ENCODE assay signal across 19 mouse cellular contexts in genomic region chr13:63540584-63540983, GRCm38 (mm10). TPM values are rescaled to one million over a fixed set of nuclear protein-coding genes. Genes with fewer than 3 reads are reported as not detected.
A peak's percentile ranks its signal among the peaks of the same experiment; 100 is the strongest.
DNase-seq lines count a peak whose midpoint lies in the region; TF ChIP-seq lines count a peak whose summit lies in the region.
"Had no signal": no experiment of that assay in that cellular context is flagged by ENCODE, and none has a peak within 500 bp of the region (broad histone marks: within the 10 kb centered on the region; RNA-seq: fewer than 3 reads in every experiment).

No protein-coding gene starts in this region.

- TF ChIP-seq CTCF in cerebellum, adult 2 months (IDR thresholded peaks at IDR 0.05; ENCODE audit: borderline replicate concordance, insufficient read depth, low read depth, low read length): no peak

- 35% methylated on average over 12 of the region's 12 CpGs for WGBS in cerebellum, adult 2 months
- 89% methylated on average over 12 of the region's 12 CpGs for WGBS in embryonic facial prominence, embryonic 10.5 days

- H3K27me3 ChIP-seq in cerebellum, adult 2 months (ENCODE audit: control insufficient read depth, insufficient read depth, low read length): no peaks in the 10 kb centered on the region
- no peaks in the 10 kb centered on the region for H3K27me3 ChIP-seq in embryonic facial prominence, embryonic 10.5 days (replicated peaks; ENCODE audit: low read depth, poor library complexity, severe bottlenecking)
- H3K27me3 ChIP-seq: CH12.LX; embryonic facial prominence, embryonic 13.5 days; heart, embryonic 15.5 days; hindbrain, embryonic 15.5 days had no signal

- DNase-seq in cerebellum, adult 2 months: peak; percentile 58 to 59
- no peak for DNase-seq in cerebellum, adult 8-10 months
- peak; percentile 29 for DNase-seq in left cerebral cortex, postnatal 4 days
- no peak for DNase-seq in left cerebral cortex, postnatal 10 days (ENCODE audit: extremely low spot score in 1 of 2, low spot score in 2 of 2)
- peak; percentile 49 for DNase-seq in cerebellum, adult 9-11 months
- no peak for DNase-seq in embryonic facial prominence, embryonic 10.5 days (ENCODE audit: low spot score)
- no peak for DNase-seq in spleen, postnatal 4 days (ENCODE audit: low spot score in 2 of 2)
- DNase-seq: adrenal gland, postnatal 14 days; forebrain, postnatal 0 days; gastrocnemius, postnatal 14 days; heart, adult 2 months; heart, postnatal 14 days; kidney, adult 2 months had no signal

- no peak for TF ChIP-seq POLR2A in cerebellum, adult 2 months (IDR thresholded peaks at IDR 0.05; ENCODE audit: borderline replicate concordance, insufficient read depth, low read length)

- peaks cover 100% of the 10 kb centered on the region for H3K36me3 ChIP-seq in embryonic facial prominence, embryonic 10.5 days (replicated peaks)

- no peaks in the 10 kb centered on the region for H3K9me3 ChIP-seq in embryonic facial prominence, embryonic 10.5 days
- H3K9me3 ChIP-seq: embryonic facial prominence, embryonic 13.5 days; forebrain, embryonic 13.5 days; G1E; heart, embryonic 15.5 days; hindbrain, embryonic 15.5 days had no signal

- no peak overlapping the region for H3K4me3 ChIP-seq in cerebellum, adult 2 months (replicated peaks; ENCODE audit: insufficient read depth, low read depth, low read length)
- no peak overlapping the region for H3K4me3 ChIP-seq in embryonic facial prominence, embryonic 10.5 days
- H3K4me3 ChIP-seq: embryonic facial prominence, embryonic 13.5 days; forebrain, embryonic 13.5 days; heart, adult 2 months; heart, embryonic 15.5 days; hindbrain, embryonic 15.5 days had no signal

- no peak overlapping the region for H3K27ac ChIP-seq in cerebellum, adult 2 months (ENCODE audit: insufficient read depth, low read length)
- no peak overlapping the region for H3K27ac ChIP-seq in embryonic facial prominence, embryonic 10.5 days (replicated peaks)
- H3K27ac ChIP-seq: embryonic facial prominence, embryonic 13.5 days; forebrain, embryonic 13.5 days; heart, adult 2 months; heart, embryonic 15.5 days; hindbrain, embryonic 15.5 days had no signal

- intact Hi-C loops in left cerebral cortex, postnatal 4 days (cut with DNase I): no loop called here
- intact Hi-C loops in left cerebral cortex, postnatal 10 days (cut with DNase I): no loop called here

- peaks cover 13% of the 10 kb centered on the region for H3K4me1 ChIP-seq in cerebellum, adult 2 months (ENCODE audit: control insufficient read depth, insufficient read depth, low read length)
- peaks cover 44% of the 10 kb centered on the region for H3K4me1 ChIP-seq in embryonic facial prominence, embryonic 10.5 days
- H3K4me1 ChIP-seq: heart, embryonic 15.5 days had no signal

RNA-seq across cellular contexts. Expression of gene Ptch1, which starts 32.8 kb away (rescaled TPM):
- polyA plus RNA-seq in cerebellum, adult 2 months (2012; rRNA removed): 63.6 and 63.7 TPM in 2 replicates
- total RNA-seq in left cerebral cortex, postnatal 4 days (2021): 10 to 100 TPM; 37.5 to 40.9 TPM
- 10 to 100 TPM; 37.4 to 40.6 TPM for total RNA-seq in left cerebral cortex, postnatal 10 days (2021)
- 33.0 and 33.5 TPM in 2 replicates for polyA plus RNA-seq in embryonic facial prominence, embryonic 10.5 days (2016; fragmentation: Nextera tagmentation; extraction: Ambion mirVana)

RNA-seq across cellular contexts. Expression of gene Fancc, which starts 43.5 kb away (rescaled TPM):
- polyA plus RNA-seq in cerebellum, adult 2 months (2012; rRNA removed): 18.4 and 18.6 TPM in 2 replicates
- total RNA-seq in left cerebral cortex, postnatal 4 days (2021): 10 to 100 TPM; 10.8 to 11.3 TPM
- 10 to 100 TPM in 1 of 2 experiments, 1 to 10 TPM in 1; 7.9 to 10.3 TPM for total RNA-seq in left cerebral cortex, postnatal 10 days (2021)
- polyA plus RNA-seq in embryonic facial prominence, embryonic 10.5 days (2016; fragmentation: Nextera tagmentation; extraction: Ambion mirVana): 22.9 and 25.3 TPM in 2 replicates

Comparison
In these comparisons a context has a peak if more than half of its experiments do, and no peak if none do; other contexts are left out.
1. DNase-seq: peak in cerebellum, adult 2 months (2 of 2), left cerebral cortex, postnatal 4 days (single experiment) and cerebellum, adult 9-11 months (single experiment); none in cerebellum, adult 8-10 months (single experiment), left cerebral cortex, postnatal 10 days (0 of 2), embryonic facial prominence, embryonic 10.5 days (single experiment) and spleen, postnatal 4 days (0 of 2).